Mouse (Mus musculus) testis, postnatal 10 days (tissue): Measurements from ENCODE around the gene Klra4.
"Not testable (repeated sequence)": the region's sequence is repeated elsewhere in the genome, so short reads cannot be mapped to it uniquely, and the experiment has no call there.

Experiments used
- DNase-seq: peaks from one replicate; pipeline ENCODE4 v3.0.0; 2021; ENCODE audit warnings: low spot score

The Klra4 gene

DNA sequence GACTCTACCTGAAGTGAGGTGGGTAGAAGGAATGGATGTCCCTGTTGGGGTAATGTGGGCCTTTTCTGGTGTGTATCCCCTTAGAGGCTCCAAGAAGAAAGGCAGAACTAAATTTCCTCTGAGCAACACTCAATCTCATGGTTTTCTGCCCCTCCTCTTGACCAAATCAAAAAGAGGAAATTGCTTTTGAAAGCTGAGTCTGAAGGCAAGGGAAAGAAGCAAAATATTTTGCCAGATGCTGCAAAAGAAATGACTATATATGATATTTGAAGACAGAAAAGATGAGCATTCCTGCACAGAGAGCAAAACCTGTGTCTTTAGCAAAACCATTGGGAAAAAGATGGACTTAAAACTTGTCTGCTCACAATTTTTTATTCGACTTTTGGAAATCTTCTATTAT is at the start of gene Klra4:
TSS of gene Klra4 (minus strand) at position 101 of the 400 bp plus-strand sequence.
- DNase-seq, result not testable (repeated sequence)

DNA sequence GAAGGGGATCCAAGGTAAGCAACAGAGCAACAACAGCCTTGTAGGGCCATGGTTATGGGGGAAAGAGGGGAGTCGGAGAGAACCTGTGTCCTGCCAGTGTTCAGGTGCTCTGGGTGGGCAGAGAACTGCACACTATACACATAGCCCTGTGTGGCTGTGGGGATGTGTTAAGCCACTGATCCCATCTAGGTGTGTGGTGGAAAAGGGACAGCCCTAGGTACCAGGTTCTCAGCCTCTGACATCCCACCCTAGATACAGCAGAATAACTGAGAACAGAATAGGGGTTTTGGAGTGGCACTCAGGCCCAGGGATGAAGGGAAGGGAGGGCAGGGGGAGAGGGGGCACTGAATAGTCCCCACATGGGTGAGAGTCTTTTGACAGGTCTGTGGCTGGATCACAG is 43.4 kb upstream of the Klra4 start:
- no peak for DNase-seq

DNA sequence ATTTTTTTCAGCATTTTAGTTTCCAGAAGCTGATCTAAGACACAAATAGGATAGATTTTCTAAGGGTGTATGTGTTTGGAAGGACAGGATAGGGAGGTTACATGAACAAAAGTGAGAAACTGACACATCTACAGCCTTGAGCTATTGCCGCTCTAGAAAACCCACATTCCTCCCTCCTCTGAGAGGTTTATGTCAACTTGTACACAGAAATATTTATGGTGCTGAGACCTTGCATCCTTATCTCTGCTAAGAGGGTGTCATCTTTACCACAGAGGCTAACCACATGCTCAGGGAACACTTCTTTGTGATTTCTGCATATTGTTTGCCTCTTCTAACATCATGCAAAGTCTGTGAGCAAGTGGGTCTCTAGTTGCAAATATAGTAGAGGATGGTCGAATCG is 35.7 kb upstream of the Klra4 start:
- DNase-seq, result not testable (repeated sequence)

DNA sequence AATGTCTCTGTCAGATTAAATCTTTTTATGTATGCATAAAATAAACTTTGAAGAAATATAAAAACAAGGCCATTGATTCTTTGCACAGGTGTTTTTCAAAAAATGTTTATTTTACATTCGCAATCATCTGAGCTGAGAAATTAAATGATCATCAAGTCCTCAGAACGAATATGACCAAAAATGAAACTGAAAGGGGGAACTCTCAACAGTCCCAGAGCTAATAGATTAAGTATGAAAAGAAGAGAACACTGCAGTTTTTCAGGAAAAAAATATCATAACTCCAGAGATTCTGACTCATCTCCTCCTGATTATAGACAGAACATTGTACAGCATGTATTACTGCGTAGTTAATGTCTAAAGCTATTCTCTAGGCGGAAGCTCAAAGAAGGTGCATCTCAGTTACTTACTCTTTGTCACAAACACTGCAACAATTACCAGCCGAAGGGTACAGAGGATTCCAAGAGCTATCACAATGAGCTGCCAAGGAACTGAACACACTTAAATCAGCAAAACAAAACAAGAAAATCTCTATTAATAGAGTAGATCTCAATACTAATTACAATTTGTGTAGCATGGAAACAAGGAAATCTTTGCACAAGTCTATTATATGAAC is 25.4 kb upstream of the Klra4 start:
- DNase-seq, result no peak

DNA sequence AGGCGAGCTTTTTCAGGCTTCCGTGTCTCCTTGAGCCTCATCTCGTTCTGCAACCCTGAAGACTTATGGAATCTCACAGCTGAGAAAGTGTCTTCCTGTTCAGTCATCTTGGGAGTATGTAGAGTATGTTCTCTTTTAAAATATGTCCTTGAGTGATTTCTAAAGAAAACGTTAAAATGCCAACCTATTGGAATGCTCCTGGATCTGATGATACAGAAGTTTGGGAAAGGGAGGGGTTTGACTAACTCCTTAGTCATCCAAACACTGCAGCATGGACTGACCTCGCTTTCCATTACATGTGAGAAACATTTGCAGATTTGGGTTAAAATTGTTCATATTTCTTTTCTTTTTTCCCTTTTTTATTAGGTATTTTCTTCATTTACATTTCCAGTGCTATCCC is 1.9 kb downstream of the Klra4 start:
- no peak for DNase-seq

DNA sequence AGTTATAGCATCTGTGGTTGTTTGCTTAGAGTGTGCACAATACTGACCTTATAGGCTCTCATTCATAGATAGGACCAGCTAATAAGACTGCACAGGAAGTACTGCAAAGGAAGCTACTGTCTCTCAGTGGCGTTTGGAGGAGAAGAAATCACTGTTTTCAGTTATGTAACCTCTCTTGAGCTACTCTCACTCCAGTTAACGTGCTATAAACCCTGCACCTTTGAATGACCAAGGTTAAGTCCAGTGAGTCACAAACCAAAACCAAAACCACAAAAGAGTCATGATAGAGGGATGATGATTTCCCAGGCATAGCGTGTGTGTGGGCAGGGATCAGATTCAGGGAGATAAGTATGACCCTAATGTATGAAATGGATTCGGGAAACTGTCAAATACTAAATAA is 31.9 kb downstream of the Klra4 start:
- DNase-seq, result not testable (repeated sequence)

DNA sequence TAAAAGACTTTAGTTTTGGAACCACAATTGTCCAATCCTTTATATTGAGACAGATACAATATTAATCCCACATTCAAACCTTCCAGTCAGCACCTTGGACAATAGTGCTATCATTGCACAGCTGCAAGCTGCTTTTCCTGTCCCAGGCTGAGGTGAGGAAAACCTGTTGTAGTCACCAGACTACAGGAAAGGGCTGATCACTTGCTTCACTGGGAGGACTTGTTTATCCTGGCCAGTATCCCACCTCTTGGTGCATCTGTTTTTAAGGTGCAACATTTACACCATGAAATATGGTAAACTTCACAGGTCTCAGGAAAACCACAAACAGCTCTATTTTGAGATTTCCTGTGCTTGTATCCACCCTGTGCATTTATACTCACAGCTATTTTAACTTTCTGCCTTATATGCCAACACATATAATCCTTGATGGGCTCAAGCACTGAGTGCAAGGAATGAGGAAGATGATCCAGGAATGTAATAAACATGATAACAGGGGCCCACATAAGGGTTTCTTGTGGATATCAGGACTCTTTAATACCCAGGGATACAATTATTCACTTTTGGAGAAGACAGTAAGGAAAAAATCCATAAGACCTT is 35.5 kb downstream of the Klra4 start:
- DNase-seq, result not testable (repeated sequence)

DNA sequence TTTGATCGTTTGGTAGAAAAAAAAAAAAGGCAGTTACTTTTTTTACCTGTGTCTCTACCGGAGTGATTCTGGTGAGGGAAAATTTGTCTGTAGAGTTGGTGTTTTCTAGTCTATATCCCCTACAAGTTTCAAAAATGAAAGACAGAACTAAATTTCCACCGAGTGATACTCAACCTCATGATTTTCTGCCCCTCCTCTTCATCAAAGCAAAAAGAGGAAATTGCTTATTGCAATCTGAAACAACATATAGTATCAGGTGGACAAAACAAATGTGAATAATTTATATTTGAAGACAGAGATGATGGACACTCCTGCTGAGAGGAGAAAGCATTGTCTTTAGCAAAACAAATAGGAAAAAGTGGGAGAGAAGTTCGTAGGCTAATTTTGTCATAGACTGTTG is 40.2 kb downstream of the Klra4 start, which contains the start of gene Klra6:
TSS of gene Klra6 (minus strand) at position 101 of the 400 bp plus-strand sequence.
- DNase-seq, result no peak
